Mouse (Mus musculus) MEL (cell line): ENCODE measurements around the gene Lnx2. TPM values are rescaled to one million over a fixed set of nuclear protein-coding genes. Genes with fewer than 3 reads are reported as not detected.

Experiments used
- DNase-seq: peaks from one replicate; pipeline ENCODE4 v3.0.0; 2011; ENCODE audit warnings: low read depth, low spot score
- H3K27ac ChIP-seq: 2 replicates; pipeline ENCODE4 v1.5.1; 2012; ENCODE audit warnings: low read depth, mild to moderate bottlenecking, control low read depth, low read length, moderate library complexity; ENCODE audit not compliant: control insufficient read depth
- H3K27me3 ChIP-seq, 2 experiments: fragments of 150-350 bp in 1 of 2; sonication (generic) in 1 of 2; 2 replicates each; pipeline ENCODE4 v1.6.1; 2012; ENCODE audit warnings: low read length in 2 of 2, mild to moderate bottlenecking in 2 of 2, improper control_type of control experiment in 1 of 2, moderate library complexity in 1 of 2; ENCODE audit not compliant: insufficient read depth in 2 of 2, control insufficient read depth in 1 of 2
- H3K36me3 ChIP-seq, 2 experiments: 2 replicates each; pipeline ENCODE4 v1.6.1; 2012 to 2014; ENCODE audit warnings: low read length in 2 of 2, improper control_type of control experiment in 1 of 2, inconsistent platforms in 1 of 2, mild to moderate bottlenecking in 1 of 2; ENCODE audit not compliant: insufficient read depth in 2 of 2, control insufficient read depth in 1 of 2
- H3K4me1 ChIP-seq, 2 experiments: fragments of 150-350 bp in 1 of 2; sonication (generic) in 1 of 2; 2 replicates each; pipeline ENCODE4 v1.6.1; 2012; ENCODE audit warnings: low read length in 2 of 2, improper control_type of control experiment in 1 of 2, mild to moderate bottlenecking in 1 of 2; ENCODE audit not compliant: insufficient read depth in 2 of 2, control insufficient read depth in 1 of 2
- H3K4me3 ChIP-seq, 2 experiments: fragments of 150-350 bp in 1 of 2; sonication (generic) in 1 of 2; 2 replicates each; pipeline ENCODE4 v1.5.1; 2012; ENCODE audit warnings: low read depth in 2 of 2, low read length in 2 of 2, mild to moderate bottlenecking in 2 of 2, moderate library complexity in 2 of 2, control low read depth in 1 of 2, improper control_type of control experiment in 1 of 2; ENCODE audit not compliant: control insufficient read depth in 1 of 2, insufficient read depth in 1 of 2
- H3K79me2 ChIP-seq: 2 replicates; pipeline ENCODE4 v1.6.1; 2012; ENCODE audit warnings: mild to moderate bottlenecking, low read length, moderate library complexity; ENCODE audit not compliant: control insufficient read depth, poor library complexity, insufficient read depth
- H3K9ac ChIP-seq: 2 replicates; pipeline ENCODE4 v1.6.1; 2012; ENCODE audit warnings: low read depth, mild to moderate bottlenecking, control low read depth, low read length, moderate library complexity; ENCODE audit not compliant: control insufficient read depth, poor library complexity, severe bottlenecking
- H3K9me3 ChIP-seq: fragments of 150-350 bp; sonication (generic); replicated peaks from 2 replicates; pipeline ENCODE4 v1.6.1; 2012; ENCODE audit warnings: mild to moderate bottlenecking, low read length, improper control_type of control experiment, moderate library complexity; ENCODE audit not compliant: insufficient read depth
- BHLHE40 ChIP-seq: IDR thresholded peaks from 2 replicates; pipeline ENCODE4 v1.6.1; 2012; ENCODE audit warnings: low read depth, mild to moderate bottlenecking, inconsistent platforms, low read length, improper control_type of control experiment, borderline replicate concordance
- CHD2 ChIP-seq: IDR thresholded peaks from 2 replicates; pipeline ENCODE4 v1.6.1; 2011; ENCODE audit warnings: low read length, improper control_type of control experiment
- CTCF ChIP-seq, 3 experiments: IDR thresholded peaks in 2 of 3; conservative IDR thresholded peaks in 1 of 3; 2 replicates each; pipeline ENCODE4 v1.5.1; 2011 to 2012; ENCODE audit warnings: low read length in 3 of 3, low read depth in 2 of 3, mild to moderate bottlenecking in 2 of 3, improper control_type of control experiment in 1 of 3, inconsistent platforms in 1 of 3, mixed read lengths in 1 of 3, moderate library complexity in 1 of 3; ENCODE audit not compliant: control insufficient read depth in 1 of 3, insufficient read depth in 1 of 3, poor library complexity in 1 of 3, severe bottlenecking in 1 of 3
- ELF1 ChIP-seq: IDR thresholded peaks from 2 replicates; pipeline ENCODE4 v1.6.1; 2014; ENCODE audit warnings: low read depth, mild to moderate bottlenecking, inconsistent platforms, low read length, improper control_type of control experiment, moderate library complexity
- EP300 ChIP-seq, 2 experiments: IDR thresholded peaks; 2 replicates each; pipeline ENCODE4 v1.6.1; 2011; ENCODE audit warnings: improper control_type of control experiment in 2 of 2, low read length in 2 of 2, low read depth in 1 of 2, mild to moderate bottlenecking in 1 of 2
- ETS1 ChIP-seq: IDR thresholded peaks from 2 replicates; pipeline ENCODE4 v1.6.1; 2012; ENCODE audit warnings: low read depth, mild to moderate bottlenecking, inconsistent platforms, low read length, improper control_type of control experiment, moderate library complexity
- GABPA ChIP-seq: IDR thresholded peaks from 2 replicates; pipeline ENCODE4 v1.6.1; 2012; ENCODE audit warnings: low read depth, mild to moderate bottlenecking, inconsistent platforms, low read length, improper control_type of control experiment, moderate library complexity
- GATA1 ChIP-seq: IDR thresholded peaks from 2 replicates; pipeline ENCODE4 v1.6.1; 2011; ENCODE audit warnings: low read depth, low read length, improper control_type of control experiment
- HCFC1 ChIP-seq: IDR thresholded peaks from 2 replicates; pipeline ENCODE4 v1.6.1; 2012; ENCODE audit warnings: low read depth, mild to moderate bottlenecking, inconsistent platforms, low read length, improper control_type of control experiment, moderate library complexity
- KAT2A ChIP-seq: conservative IDR thresholded peaks from 2 replicates; pipeline ENCODE4 v1.6.1; 2012; ENCODE audit warnings: low read depth, low read length, improper control_type of control experiment, inconsistent platforms
- MAFK ChIP-seq: IDR thresholded peaks from 2 replicates; pipeline ENCODE4 v1.6.1; 2011; ENCODE audit warnings: low read depth, mild to moderate bottlenecking, low read length, improper control_type of control experiment, borderline replicate concordance
- MAX ChIP-seq: IDR thresholded peaks from 2 replicates; pipeline ENCODE4 v1.6.1; 2011; ENCODE audit warnings: low read length, improper control_type of control experiment
- MAZ ChIP-seq: IDR thresholded peaks from 2 replicates; pipeline ENCODE4 v1.6.1; 2012; ENCODE audit warnings: low read depth, mild to moderate bottlenecking, inconsistent platforms, low read length, improper control_type of control experiment
- MEF2A ChIP-seq: IDR thresholded peaks from 2 replicates; pipeline ENCODE4 v1.6.1; 2014; ENCODE audit warnings: low read depth, mild to moderate bottlenecking, inconsistent platforms, low read length, improper control_type of control experiment; ENCODE audit not compliant: poor library complexity, insufficient replicate concordance, severe bottlenecking; ENCODE audit errors: extremely low read depth
- MXI1 ChIP-seq: IDR thresholded peaks from 2 replicates; pipeline ENCODE4 v1.6.1; 2011; ENCODE audit warnings: mild to moderate bottlenecking, low read depth, low read length, improper control_type of control experiment
- MYB ChIP-seq: IDR thresholded peaks from 2 replicates; pipeline ENCODE4 v1.6.1; 2011; ENCODE audit warnings: mild to moderate bottlenecking, low read depth, low read length, improper control_type of control experiment
- NELFE ChIP-seq: IDR thresholded peaks from 2 replicates; pipeline ENCODE4 v1.6.1; 2011; ENCODE audit warnings: low read depth, low read length, improper control_type of control experiment
- NRF1 ChIP-seq: IDR thresholded peaks from 2 replicates; pipeline ENCODE4 v1.6.1; 2014; ENCODE audit warnings: low read depth, mild to moderate bottlenecking, inconsistent platforms, low read length, improper control_type of control experiment, moderate library complexity; ENCODE audit not compliant: poor library complexity, insufficient read depth, severe bottlenecking
- POLR2A ChIP-seq, 2 experiments: IDR thresholded peaks; 2 replicates each; pipeline ENCODE4 v1.6.1; 2011 to 2012; ENCODE audit warnings: low read length in 2 of 2, mild to moderate bottlenecking in 2 of 2, control low read depth in 1 of 2, improper control_type of control experiment in 1 of 2, low read depth in 1 of 2, moderate library complexity in 1 of 2; ENCODE audit not compliant: control insufficient read depth in 1 of 2, insufficient read depth in 1 of 2, poor library complexity in 1 of 2
- POLR2AphosphoS2 ChIP-seq: IDR thresholded peaks from 2 replicates; pipeline ENCODE4 v1.6.1; 2011; ENCODE audit warnings: low read length, improper control_type of control experiment
- POLR2AphosphoS5 ChIP-seq: IDR thresholded peaks from 2 replicates; pipeline ENCODE4 v1.6.1; 2012; ENCODE audit warnings: low read depth, borderline replicate concordance, mild to moderate bottlenecking, inconsistent platforms, low read length, moderate library complexity, mixed read lengths
- RAD21 ChIP-seq: IDR thresholded peaks from 2 replicates; pipeline ENCODE4 v1.6.1; 2011; ENCODE audit warnings: mild to moderate bottlenecking, low read depth, low read length, improper control_type of control experiment
- RCOR1 ChIP-seq: IDR thresholded peaks from 2 replicates; pipeline ENCODE4 v1.6.1; 2012; ENCODE audit warnings: low read depth, mild to moderate bottlenecking, inconsistent platforms, low read length, improper control_type of control experiment
- SIN3A ChIP-seq: IDR thresholded peaks from 2 replicates; pipeline ENCODE4 v1.6.1; 2012; ENCODE audit warnings: low read length, improper control_type of control experiment, inconsistent platforms
- TAL1 ChIP-seq: IDR thresholded peaks from 2 replicates; pipeline ENCODE4 v1.6.1; 2012; ENCODE audit warnings: mild to moderate bottlenecking, inconsistent platforms, low read length, moderate library complexity, mixed read lengths
- TBP ChIP-seq: IDR thresholded peaks from 2 replicates; pipeline ENCODE4 v1.8.0; 2011; ENCODE audit warnings: low read depth, low read length, improper control_type of control experiment
- TCF12 ChIP-seq: IDR thresholded peaks from 2 replicates; pipeline ENCODE4 v1.6.1; 2014; ENCODE audit warnings: low read depth, mild to moderate bottlenecking, inconsistent platforms, low read length, improper control_type of control experiment, moderate library complexity
- UBTF ChIP-seq: IDR thresholded peaks from 2 replicates; pipeline ENCODE4 v1.6.1; 2012; ENCODE audit warnings: low read depth, mild to moderate bottlenecking, inconsistent platforms, low read length, improper control_type of control experiment, moderate library complexity, borderline replicate concordance; ENCODE audit not compliant: insufficient read depth
- USF1 ChIP-seq: IDR thresholded peaks from 2 replicates; pipeline ENCODE4 v1.6.1; 2014; ENCODE audit warnings: low read depth, mild to moderate bottlenecking, inconsistent platforms, low read length, improper control_type of control experiment, moderate library complexity
- USF2 ChIP-seq, 2 experiments: IDR thresholded peaks; 2 replicates each; pipeline ENCODE4 v1.6.1; 2011 to 2012; ENCODE audit warnings: improper control_type of control experiment in 2 of 2, low read length in 2 of 2, borderline replicate concordance in 1 of 2, inconsistent platforms in 1 of 2, low read depth in 1 of 2, mild to moderate bottlenecking in 1 of 2; ENCODE audit not compliant: insufficient read depth in 1 of 2
- ZC3H11A ChIP-seq: IDR thresholded peaks from 2 replicates; pipeline ENCODE4 v1.6.1; 2012; ENCODE audit warnings: low read depth, mild to moderate bottlenecking, inconsistent platforms, low read length, improper control_type of control experiment
- ZKSCAN1 ChIP-seq: IDR thresholded peaks from 2 replicates; pipeline ENCODE4 v1.6.1; 2012; ENCODE audit warnings: low read depth, mild to moderate bottlenecking, inconsistent platforms, low read length, improper control_type of control experiment, moderate library complexity
- ZMIZ1 ChIP-seq: IDR thresholded peaks from 2 replicates; pipeline ENCODE4 v1.6.1; 2012; ENCODE audit warnings: low read depth, mild to moderate bottlenecking, inconsistent platforms, low read length, improper control_type of control experiment, moderate library complexity
- ZNF384 ChIP-seq: IDR thresholded peaks from 2 replicates; pipeline ENCODE4 v1.6.1; 2012; ENCODE audit warnings: low read depth, mild to moderate bottlenecking, inconsistent platforms, low read length, improper control_type of control experiment
- polyA plus RNA-seq, 2 experiments: library from polyadenylated mRNA; stranded (reverse) in 1 of 2; unstranded in 1 of 2; fragments of >175 nt in 1 of 2; fragments of >200 nt in 1 of 2; gene quantifications; 2 replicates each; pipeline versions ENCODE4 v1.2.1 to v1.2.4; 2012; ENCODE audit warnings: low replicate concordance in 2 of 2, low read depth in 1 of 2; ENCODE audit not compliant: insufficient read length in 2 of 2, insufficient read depth in 1 of 2, missing spikeins in 1 of 2
- total RNA-seq: library from RNA; depleted of rRNA; stranded (reverse); fragments of 300-350 nt; gene quantifications from 2 replicates; pipeline ENCODE4 v1.2.3, GENCODE M21; 2012; rRNA removed

The Lnx2 gene
- total RNA-seq (19.4 and 22.0 TPM in 2 replicates), polyA plus RNA-seq (10 to 100 TPM in 1 of 2 experiments, not detected in 1; 26.1 TPM)

DNA sequence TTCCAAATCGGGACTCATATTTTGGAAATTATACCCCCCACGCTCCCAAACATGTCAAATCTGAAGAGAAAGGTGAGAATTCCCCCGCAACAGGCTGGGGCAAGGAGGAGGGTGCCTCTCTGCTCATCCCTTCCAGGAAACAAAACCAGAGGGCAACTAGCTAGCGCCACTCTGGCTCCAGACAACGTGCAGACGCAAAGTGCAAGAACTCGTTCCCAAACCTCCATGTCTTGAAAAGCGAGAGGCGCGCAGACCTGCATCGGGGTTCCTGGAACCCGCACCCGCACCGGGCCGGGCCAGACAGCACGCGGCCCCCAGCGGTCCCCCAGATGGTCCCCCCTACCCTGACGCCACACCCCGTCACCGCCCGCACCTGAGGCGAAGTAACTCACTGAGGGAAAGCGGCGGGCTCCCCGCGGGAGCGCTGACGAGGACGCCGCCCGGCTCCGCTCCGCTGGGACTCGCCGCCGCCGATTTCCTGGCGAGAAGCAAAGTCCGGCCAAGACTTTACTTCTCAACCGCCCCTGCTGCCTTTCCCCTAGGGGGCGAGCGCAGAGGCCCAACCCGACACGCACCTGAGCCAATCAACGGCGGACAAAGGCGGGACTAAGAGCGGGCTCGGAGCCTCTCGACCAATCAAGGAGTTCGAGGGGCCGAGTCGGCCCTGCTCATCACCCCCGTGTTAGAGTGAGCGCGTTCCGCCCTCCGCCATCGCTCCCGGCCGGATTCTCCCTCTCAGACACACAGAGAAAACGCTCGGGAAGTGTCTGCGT, at the start of gene Lnx2:
Gene Lnx2 (minus strand): TSS at position 561 of the 773 bp plus-strand sequence.
- DNase-seq, result peak; percentile 99
- TF ChIP-seq MXI1 (peak; percentile 35), NRF1 (no peak; the same call in 1 of the 2 replicates), ZNF384 (no peak), USF2 (IDR thresholded peaks at IDR 0.05; ENCODE audit: borderline replicate concordance in 1 of 2, insufficient read depth in 1 of 2, low read depth in 1 of 2, low read length in 2 of 2) (no peak), USF1 (no peak), POLR2AphosphoS5 (no peak), MAX (no peak; the same call in none of the 2 replicates), POLR2A (IDR thresholded peaks at IDR 0.05; ENCODE audit: control insufficient read depth in 1 of 2, insufficient read depth in 1 of 2, low read depth in 1 of 2, low read length in 2 of 2, poor library complexity in 1 of 2) (peak; percentile 74 to 90), SIN3A (peak; percentile 53), POLR2AphosphoS2 (peak; percentile 71; the same call in 1 of the 2 replicates), BHLHE40 (no peak), ZKSCAN1 (no peak), TBP (peak; percentile 70; the same call in 1 of the 2 replicates), TCF12 (0 out of 2 replicates have a peak, but pooled peaks have one; percentile 36), RCOR1 (no peak), NELFE (peak; percentile 49; the same call in 1 of the 2 replicates), CTCF (IDR thresholded peaks at IDR 0.05 in 2 of 3, conservative IDR thresholded peaks at IDR 0.05 in 1 of 3; ENCODE audit: control insufficient read depth in 1 of 3, insufficient read depth in 1 of 3, low read depth in 2 of 3, low read length in 3 of 3, poor library complexity in 1 of 3, severe bottlenecking in 1 of 3) (no peak), GATA1 (no peak), EP300 (IDR thresholded peaks at IDR 0.05; ENCODE audit: low read depth in 1 of 2, low read length in 2 of 2) (0 out of 4 replicates have a peak, but pooled peaks of 1 of the 2 experiments have one; percentile 6), RAD21 (no peak), MAFK (no peak), UBTF (no peak), ZMIZ1 (peak; percentile 28; the same call in 1 of the 2 replicates), ELF1 (no peak), MYB (no peak), HCFC1 (peak; percentile 77; the same call in 1 of the 2 replicates), ZC3H11A (no peak), TAL1 (no peak), CHD2 (no peak), GABPA (no peak), MAZ (peak; percentile 24; the same call in 1 of the 2 replicates), MEF2A (no peak), ETS1 (0 out of 2 replicates have a peak, but pooled peaks have one; percentile 5), KAT2A (no peak)
- Histone ChIP-seq H3K27ac (peak within 1 kb of the TSS; percentile 73), H3K9ac (peak within 1 kb of the TSS; percentile 96), H3K9me3 (no peaks in the 10 kb centered on the region), H3K4me3 (peak within 1 kb of the TSS; percentile 97 to 98), H3K79me2 (peaks cover 77% of the 10 kb centered on the region), H3K27me3 (no peaks in the 10 kb centered on the region), H3K36me3 (peaks cover 16 to 36% of the 10 kb centered on the region in 2 experiments), H3K4me1 (peaks cover 8 to 26% of the 10 kb centered on the region in 2 experiments)
